Mouse (Mus musculus) erythroblast, embryonic 14.5 days (primary cell): ENCODE results near the gene Gemin7.

ENCODE experiments used
- GATA1 ChIP-seq: IDR thresholded peaks from 2 replicates; pipeline ENCODE4 v1.6.1; 2012; ENCODE audit warnings: low read length, inconsistent platforms, mixed read lengths
- TAL1 ChIP-seq: IDR thresholded peaks from 3 replicates; pipeline ENCODE4 v1.6.1; 2012; ENCODE audit warnings: low read length, inconsistent platforms, mixed read lengths

DNA sequence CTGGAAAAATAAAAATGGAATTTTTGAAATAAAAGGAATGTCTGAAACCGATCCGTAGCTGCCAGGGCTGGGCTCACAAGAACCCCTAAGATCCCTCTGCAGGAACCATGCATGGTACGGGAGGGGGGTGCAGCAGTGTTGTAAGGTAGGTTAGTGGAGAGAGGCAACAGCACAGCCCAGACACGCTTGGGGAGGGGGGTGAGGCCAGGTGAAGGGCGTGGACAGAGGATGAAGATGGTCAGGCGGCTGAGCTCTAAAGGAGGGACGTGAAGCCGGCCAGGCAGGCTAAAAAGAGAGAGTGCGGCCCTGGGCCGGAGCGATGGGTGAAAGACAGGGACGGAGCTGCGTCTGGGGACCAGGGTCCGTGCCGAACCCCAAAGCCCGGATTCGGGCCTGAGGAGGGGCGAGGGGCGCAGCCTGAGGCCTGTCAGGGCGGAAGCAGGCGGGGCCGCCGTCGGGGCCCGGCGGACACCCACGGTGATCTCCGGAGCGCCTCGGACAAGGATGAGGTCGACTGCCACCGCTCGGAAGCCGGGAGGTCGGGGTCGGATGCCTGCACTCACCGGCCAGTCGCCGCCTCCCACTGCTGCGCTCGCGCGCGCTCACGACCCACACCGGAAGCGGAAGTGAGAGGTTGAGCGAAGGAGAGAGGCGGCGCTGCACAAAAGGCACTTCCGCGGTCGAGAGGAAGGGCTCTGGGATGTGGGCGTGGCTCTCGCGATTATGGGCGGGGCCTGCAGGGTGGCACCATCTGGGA, 26.6 kb upstream of the Gemin7 start, which contains the start of gene Clasrp:
- no peak for TF ChIP-seq GATA1
- no peak for TF ChIP-seq TAL1
